Mouse (Mus musculus): ENCODE measurements at regions not wholly inside any gene's neighbourhood (a gene's known extent, or its start where the extent isn't known, plus 50 kb on each side); places are given as distances from the start of the nearest gene placed in this dataset.

GRCm38 (mm10) chr15:59218916-59219315, 329.8 kb downstream of the Gm49356 start:
- TF ChIP-seq CTCF (IDR thresholded peaks at IDR 0.05) (no peak), EP300 (IDR thresholded peaks at IDR 0.05) (no peak)

Measured in lung, postnatal 0 days (tissue).